Mouse (Mus musculus) R1 (cell line): ENCODE data around the gene Tcirg1.

ENCODE experiments used
- DNase-seq: peaks from one replicate; pipeline ENCODE4 v3.0.0-alpha.2; 2018; ENCODE audit warnings: low read depth, low spot score

Gene Tcirg1

GRCm38 (mm10) chr19:3898952-3899351 lies 8.0 kb downstream of the Tcirg1 start:
- DNase-seq = no peak

GRCm38 (mm10) chr19:3897557-3897956 lies 9.4 kb downstream of the Tcirg1 start:
- no peak for DNase-seq

GRCm38 (mm10) chr19:3896208-3896607 lies 10.7 kb downstream of the Tcirg1 start:
- DNase-seq = no peak

- peak; percentile 60 for DNase-seq
Observed at GRCm38 (mm10) chr19:3895171-3895631, 11.7 kb downstream of the Tcirg1 start.

GRCm38 (mm10) chr19:3894294-3894693 lies 12.6 kb downstream of the Tcirg1 start:
- no peak for DNase-seq

- DNase-seq = no peak
Observed at GRCm38 (mm10) chr19:3893545-3894116, 13.3 kb downstream of the Tcirg1 start.

- DNase-seq = peak; percentile 36
Observed at GRCm38 (mm10) chr19:3890181-3890580, 16.8 kb downstream of the Tcirg1 start.

GRCm38 (mm10) chr19:3889096-3889495 lies 17.8 kb downstream of the Tcirg1 start:
- DNase-seq = no peak

- DNase-seq = no peak
Observed at GRCm38 (mm10) chr19:3884325-3884990, 22.5 kb downstream of the Tcirg1 start.

- no peak for DNase-seq
Observed at GRCm38 (mm10) chr19:3882214-3882613, 24.7 kb downstream of the Tcirg1 start.

- no peak for DNase-seq
Observed at GRCm38 (mm10) chr19:3880054-3880848, 26.7 kb downstream of the Tcirg1 start.

GRCm38 (mm10) chr19:3875045-3875444 lies 31.9 kb downstream of the Tcirg1 start:
- DNase-seq = no peak

- DNase-seq = no peak
Observed at GRCm38 (mm10) chr19:3872373-3872772, 34.6 kb downstream of the Tcirg1 start.

- no peak for DNase-seq
Observed at GRCm38 (mm10) chr19:3871468-3871867, 35.5 kb downstream of the Tcirg1 start.

- DNase-seq = no peak
Observed at GRCm38 (mm10) chr19:3868290-3868689, 38.6 kb downstream of the Tcirg1 start.

- DNase-seq = peak; percentile 50
Observed at GRCm38 (mm10) chr19:3864960-3865359, 42.0 kb downstream of the Tcirg1 start.

GRCm38 (mm10) chr19:3862713-3863112 lies 44.2 kb downstream of the Tcirg1 start:
- no peak for DNase-seq

- DNase-seq = no peak
Observed at GRCm38 (mm10) chr19:3857220-3857619, 49.7 kb downstream of the Tcirg1 start.

GRCm38 (mm10) chr19:3855601-3856000 lies 51.3 kb downstream of the Tcirg1 start:
- peak; percentile 80 for DNase-seq

- no peak for DNase-seq
Observed at GRCm38 (mm10) chr19:3855091-3855490, 51.8 kb downstream of the Tcirg1 start.

- no peak for DNase-seq
Observed at GRCm38 (mm10) chr19:3853891-3854290, 53.0 kb downstream of the Tcirg1 start.

GRCm38 (mm10) chr19:3853121-3853520 lies 53.8 kb downstream of the Tcirg1 start:
- DNase-seq = peak; percentile 39
